Mouse (Mus musculus) forebrain, embryonic 13.5 days (tissue): ENCODE results near the gene Sfta2. TPM values are rescaled to one million over a fixed set of nuclear protein-coding genes. Genes with fewer than 3 reads are reported as not detected.

Experiments
- ATAC-seq: fragments of 200-750 bp; cut with Nextera tagmentation; 2 replicates; pipeline ENCODE4 v1.8.0; 2017
- H3K27ac ChIP-seq: fragments of 300-500 bp; sonication (generic); 2 replicates; pipeline ENCODE4 v1.5.1; 2015; ENCODE audit warnings: inconsistent platforms, mild to moderate bottlenecking, moderate library complexity
- H3K27me3 ChIP-seq: fragments of 300-500 bp; sonication (generic); 2 replicates; pipeline ENCODE4 v1.6.1; 2015; ENCODE audit warnings: mild to moderate bottlenecking, inconsistent platforms
- H3K36me3 ChIP-seq: fragments of 300-500 bp; sonication (generic); 2 replicates; pipeline ENCODE4 v1.6.1; 2015; ENCODE audit warnings: mild to moderate bottlenecking, inconsistent platforms; ENCODE audit not compliant: poor library complexity, severe bottlenecking
- H3K4me1 ChIP-seq: fragments of 300-500 bp; sonication (generic); 2 replicates; pipeline ENCODE4 v1.6.1; 2015; ENCODE audit warnings: inconsistent platforms
- H3K4me2 ChIP-seq: fragments of 300-500 bp; sonication (generic); 2 replicates; pipeline ENCODE4 v1.6.1; 2015; ENCODE audit warnings: inconsistent platforms, mild to moderate bottlenecking, moderate library complexity
- H3K4me3 ChIP-seq: fragments of 300-500 bp; sonication (generic); 2 replicates; pipeline ENCODE4 v1.5.1; 2015; ENCODE audit warnings: mild to moderate bottlenecking, inconsistent platforms
- H3K9ac ChIP-seq: fragments of 300-500 bp; sonication (generic); 2 replicates; pipeline ENCODE4 v1.6.1; 2015; ENCODE audit warnings: mild to moderate bottlenecking, inconsistent platforms
- H3K9me3 ChIP-seq: fragments of 300-500 bp; sonication (generic); replicated peaks from 2 replicates; pipeline ENCODE4 v1.6.1; 2016; ENCODE audit warnings: inconsistent platforms
- WGBS: fragments of 180-500 bp; shearing (Covaris S2); methylation state at CpG from one replicate; pipeline ENCODE4 v1.1.7; 2015; 5-methylcytosine and 5-hydroxymethylcytosine counted together
- polyA plus RNA-seq: library from polyadenylated mRNA; unstranded; fragments of >200 nt; fragmentation: Nextera tagmentation; extraction: Ambion mirVana; gene quantifications from 2 replicates; pipeline ENCODE4 v1.2.1, GENCODE M21; 2015

Gene Sfta2
- polyA plus RNA-seq, 1 experiment from 2014 or later = not detected

DNA sequence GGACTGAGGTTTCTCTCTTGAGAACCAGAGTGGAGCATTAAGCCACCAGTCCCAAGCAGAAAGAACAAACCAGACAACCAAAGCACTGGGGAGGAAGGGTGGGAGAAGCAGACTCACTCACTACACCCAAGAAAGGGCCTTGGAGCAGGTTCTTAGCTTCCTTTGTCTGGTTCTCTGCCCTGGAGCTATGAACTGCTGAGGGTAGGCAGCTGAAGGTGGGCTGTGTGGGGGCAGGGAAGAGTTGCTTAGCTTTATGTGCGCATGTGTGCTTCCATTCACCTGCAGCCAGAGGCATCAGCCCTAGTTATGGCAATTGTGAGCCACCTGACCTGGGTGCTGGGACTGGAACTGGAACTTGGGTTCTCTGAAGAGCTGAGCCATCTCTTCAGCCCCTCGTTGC, 51.7 kb downstream of the Sfta2 start:
- Histone ChIP-seq H3K4me3 (no peak overlapping the region), H3K27me3 (no peaks in the 10 kb centered on the region), H3K9me3 (no peaks in the 10 kb centered on the region), H3K4me1 (no peaks in the 10 kb centered on the region), H3K36me3 (peaks cover 35% of the 10 kb centered on the region), H3K4me2 (no peak overlapping the region), H3K27ac (no peak overlapping the region), H3K9ac (no peak overlapping the region)
- WGBS = 83% methylated on average over 2 of the region's 2 CpGs
- ATAC-seq = no peak

- peak overlapping the region; percentile 96 for H3K4me2 ChIP-seq
- ATAC-seq = no peak
- WGBS = 79% methylated on average over 17 of the region's 17 CpGs
Measured at GRCm38 (mm10) chr17:35665957-35666515, 64.7 kb downstream of the Sfta2 start.

GRCm38 (mm10) chr17:35666851-35667256, 65.5 kb downstream of the Sfta2 start:
- Histone ChIP-seq H3K9ac (peak overlapping the region; percentile 86), H3K4me3 (peak overlapping the region; percentile 55), H3K36me3 (peaks cover 46% of the 10 kb centered on the region), H3K4me1 (peaks cover 20% of the 10 kb centered on the region), H3K4me2 (peak overlapping the region; percentile 96), H3K9me3 (no peaks in the 10 kb centered on the region), H3K27me3 (no peaks in the 10 kb centered on the region), H3K27ac (peak overlapping the region; percentile 46)
- WGBS = 5% methylated on average over 13 of the region's 13 CpGs
- ATAC-seq = peak; percentile 59

More at GRCm38 (mm10) chr17:35665957-35666515, 64.7 kb downstream of the Sfta2 start:
- no peak overlapping the region for H3K4me3 ChIP-seq
- H3K9ac ChIP-seq = peak overlapping the region; percentile 86; the same call in 1 of the 2 replicates
- no peaks in the 10 kb centered on the region for H3K27me3 ChIP-seq
- H3K4me1 ChIP-seq = peaks cover 20% of the 10 kb centered on the region
- H3K9me3 ChIP-seq = no peaks in the 10 kb centered on the region
- peaks cover 54% of the 10 kb centered on the region for H3K36me3 ChIP-seq
- no peak overlapping the region for H3K27ac ChIP-seq

- Histone ChIP-seq H3K27me3 (no peaks in the 10 kb centered on the region), H3K36me3 (peaks cover 44% of the 10 kb centered on the region), H3K27ac (peak within 1 kb of the TSS; percentile 76), H3K4me1 (peaks cover 20% of the 10 kb centered on the region), H3K4me3 (peak within 1 kb of the TSS; percentile 55), H3K4me2 (peak within 1 kb of the TSS; percentile 96), H3K9me3 (no peaks in the 10 kb centered on the region), H3K9ac (peak within 1 kb of the TSS; percentile 86)
- ATAC-seq = peak; percentile 92
- WGBS = under 1% methylated on average over 61 of the region's 61 CpGs
Measured at GRCm38 (mm10) chr17:35667334-35668065, 66.2 kb downstream of the Sfta2 start, which contains the start of gene Vars2. Gene Vars2 (minus strand): TSS chr17:35667592.

- no peak for ATAC-seq
- H3K9ac ChIP-seq = no peak overlapping the region
- H3K36me3 ChIP-seq = peaks cover 24% of the 10 kb centered on the region; the same call in 1 of the 2 replicates
- H3K4me3 ChIP-seq = no peak overlapping the region
- H3K27ac ChIP-seq = no peak overlapping the region
- H3K4me1 ChIP-seq = peaks cover 29% of the 10 kb centered on the region
- H3K4me2 ChIP-seq = no peak overlapping the region
- 92% methylated on average over 9 of the region's 9 CpGs for WGBS
- H3K9me3 ChIP-seq = no peaks in the 10 kb centered on the region
- H3K27me3 ChIP-seq = no peaks in the 10 kb centered on the region
Measured at GRCm38 (mm10) chr17:35669731-35670130, 68.4 kb downstream of the Sfta2 start.

DNA sequence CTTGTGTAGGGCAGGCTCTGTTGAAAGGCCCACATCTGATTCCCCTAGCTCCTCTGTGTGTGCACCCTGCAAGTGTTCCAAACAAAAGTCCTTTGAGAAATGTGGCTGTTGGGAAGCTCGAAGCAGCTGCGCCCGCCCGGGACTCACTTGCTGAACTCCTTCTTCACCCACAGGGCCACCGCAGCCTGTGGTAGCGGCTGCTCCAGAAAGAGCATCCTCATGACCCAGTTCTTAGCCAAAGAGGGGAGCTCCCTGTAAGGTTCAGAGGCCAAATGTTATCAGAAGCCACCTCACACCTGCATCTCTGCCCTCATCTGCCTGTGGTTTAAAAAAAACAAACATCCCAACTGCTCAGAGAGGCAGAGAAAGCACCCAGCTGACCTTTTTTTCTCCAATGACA, 70.5 kb downstream of the Sfta2 start:
- Histone ChIP-seq H3K4me3 (no peak overlapping the region), H3K27me3 (no peaks in the 10 kb centered on the region), H3K27ac (no peak overlapping the region), H3K36me3 (peaks cover 16% of the 10 kb centered on the region; the same call in 1 of the 2 replicates), H3K9me3 (no peaks in the 10 kb centered on the region), H3K4me1 (peaks cover 18% of the 10 kb centered on the region), H3K4me2 (no peak overlapping the region), H3K9ac (no peak overlapping the region)
- no peak for ATAC-seq
- 89% methylated on average over 6 of the region's 6 CpGs for WGBS

DNA sequence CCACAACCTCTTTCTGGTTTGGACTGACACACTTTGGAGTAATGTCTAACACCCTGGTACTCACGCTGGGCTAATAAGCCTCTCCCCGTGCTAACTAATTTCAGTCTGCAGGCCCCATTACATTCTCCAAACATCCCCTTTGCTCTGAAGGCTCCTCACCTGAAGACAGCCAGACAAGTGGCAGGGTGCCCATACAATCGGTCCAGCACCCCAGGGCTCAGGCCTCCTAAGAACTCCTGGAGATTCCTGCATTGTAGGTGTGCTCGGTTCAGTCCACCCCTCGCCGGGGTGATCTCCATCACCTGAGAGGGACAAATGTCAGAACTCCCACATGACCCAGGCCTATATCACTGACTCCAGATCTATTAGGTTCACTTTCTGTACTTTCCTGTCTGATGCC, 71.2 kb downstream of the Sfta2 start:
- Histone ChIP-seq H3K4me2 (peak overlapping the region; percentile 79), H3K9me3 (no peaks in the 10 kb centered on the region), H3K4me1 (peaks cover 16% of the 10 kb centered on the region), H3K9ac (no peak overlapping the region), H3K27me3 (no peaks in the 10 kb centered on the region), H3K4me3 (peak overlapping the region; percentile 66; the same call in 1 of the 2 replicates), H3K27ac (no peak overlapping the region), H3K36me3 (peaks cover 16% of the 10 kb centered on the region; the same call in 1 of the 2 replicates)
- ATAC-seq = no peak
- 93% methylated on average over 6 of the region's 6 CpGs for WGBS

- peaks cover 9% of the 10 kb centered on the region for H3K4me1 ChIP-seq
- H3K9ac ChIP-seq = peak within 1 kb of the TSS; percentile 82
- H3K27me3 ChIP-seq = no peaks in the 10 kb centered on the region
- 0 out of 2 replicates have a peak within 1 kb of the TSS, but pooled peaks have one; percentile 35 for H3K27ac ChIP-seq
- peaks cover 16% of the 10 kb centered on the region; the same call in 1 of the 2 replicates for H3K36me3 ChIP-seq
- 2% methylated on average over 23 of the region's 23 CpGs for WGBS
- peak within 1 kb of the TSS; percentile 66 for H3K4me3 ChIP-seq
- peak; percentile 99 for ATAC-seq
- no peaks in the 10 kb centered on the region for H3K9me3 ChIP-seq
- peak within 1 kb of the TSS; percentile 79 for H3K4me2 ChIP-seq
Measured at GRCm38 (mm10) chr17:35673416-35674035, 72.2 kb downstream of the Sfta2 start, which contains the start of gene Gtf2h4. Gene Gtf2h4 (minus strand): TSS chr17:35673739.

GRCm38 (mm10) chr17:35680591-35680990, 79.2 kb downstream of the Sfta2 start:
- ATAC-seq = no peak
- no peak overlapping the region for H3K27ac ChIP-seq
- H3K4me3 ChIP-seq = no peak overlapping the region
- H3K36me3 ChIP-seq = peaks cover 63% of the 10 kb centered on the region
- H3K27me3 ChIP-seq = no peaks in the 10 kb centered on the region
- H3K4me2 ChIP-seq = no peak overlapping the region
- WGBS = 62% methylated on average over 6 of the region's 6 CpGs
- no peaks in the 10 kb centered on the region for H3K9me3 ChIP-seq
- peaks cover 5% of the 10 kb centered on the region; the same call in 1 of the 2 replicates for H3K4me1 ChIP-seq
- no peak overlapping the region for H3K9ac ChIP-seq

GRCm38 (mm10) chr17:35681986-35682385, 80.6 kb downstream of the Sfta2 start:
- WGBS = 87% methylated on average over 13 of the region's 13 CpGs
- H3K4me1 ChIP-seq = peaks cover 12% of the 10 kb centered on the region; the same call in 1 of the 2 replicates
- H3K9me3 ChIP-seq = no peaks in the 10 kb centered on the region
- no peak overlapping the region; the same call in 1 of the 2 replicates for H3K27ac ChIP-seq
- H3K9ac ChIP-seq = no peak overlapping the region
- no peak for ATAC-seq
- H3K27me3 ChIP-seq = no peaks in the 10 kb centered on the region
- no peak overlapping the region for H3K4me3 ChIP-seq
- peaks cover 77% of the 10 kb centered on the region for H3K36me3 ChIP-seq
- no peak overlapping the region for H3K4me2 ChIP-seq

DNA sequence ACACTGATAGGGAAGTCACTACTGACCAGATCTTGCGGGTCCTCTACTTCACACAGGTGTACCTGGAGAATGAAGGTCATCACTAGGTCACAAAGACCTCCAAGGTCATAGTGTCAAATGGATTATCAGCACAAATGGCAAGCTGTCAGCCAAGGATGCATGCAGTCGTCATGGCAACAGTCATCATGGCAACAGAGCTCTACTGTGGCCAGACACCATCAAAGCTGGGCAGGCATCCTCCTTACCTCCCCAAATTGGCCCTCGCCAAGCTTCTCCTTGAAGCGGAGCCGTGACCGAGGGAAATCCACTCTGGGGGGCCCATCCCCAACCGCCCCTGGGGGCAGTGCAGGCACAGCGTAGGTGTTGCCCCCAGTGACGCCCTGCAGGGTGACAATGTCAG, 83.7 kb downstream of the Sfta2 start:
- Histone ChIP-seq H3K9ac (0 out of 2 replicates have a peak overlapping the region, but pooled peaks have one; percentile 31), H3K27ac (peak overlapping the region; percentile 51; the same call in 1 of the 2 replicates), H3K36me3 (peaks cover 100% of the 10 kb centered on the region), H3K27me3 (no peaks in the 10 kb centered on the region), H3K4me3 (no peak overlapping the region), H3K4me1 (peaks cover 12% of the 10 kb centered on the region; the same call in 1 of the 2 replicates), H3K4me2 (no peak overlapping the region), H3K9me3 (no peaks in the 10 kb centered on the region)
- WGBS = 73% methylated on average over 9 of the region's 9 CpGs
- no peak for ATAC-seq
